11 mouse cellular contexts compared by ENCODE assay signal in genomic region chr16:59586276-59586675, GRCm38 (mm10). TPM values are rescaled to one million over a fixed set of nuclear protein-coding genes. Genes with fewer than 3 reads are reported as not detected.
DNase-seq lines count a peak whose midpoint lies in the region; ATAC-seq and TF ChIP-seq lines count a peak whose summit lies in the region.
"Had no signal": no experiment of that assay in that cellular context is flagged by ENCODE, and none has a peak within 500 bp of the region (broad histone marks: within the 10 kb centered on the region; RNA-seq: fewer than 3 reads in every experiment).

No protein-coding gene starts in this region.

- H3K27ac ChIP-seq in heart, embryonic 16.5 days (ENCODE audit: low read length), result peak overlapping the region; percentile 75
- no peak overlapping the region; the same call in 1 of the 2 replicates for H3K27ac ChIP-seq in heart, adult 2 months
- H3K27ac ChIP-seq in embryonic facial prominence, embryonic 13.5 days, result no peak overlapping the region
- no peak overlapping the region for H3K27ac ChIP-seq in lung, embryonic 14.5 days (ENCODE audit: low read depth)
- no peak overlapping the region for H3K27ac ChIP-seq in forebrain, embryonic 11.5 days (ENCODE audit: low read depth, low read length)
- H3K27ac ChIP-seq: neural tube, embryonic 15.5 days had no signal

- no peak for DNase-seq in heart, adult 2 months
- DNase-seq in Patski (ENCODE audit: low read depth, low spot score), result no peak
- peak; percentile 22 for DNase-seq in lung, embryonic 14.5 days
- no peak for DNase-seq in left cerebral cortex, postnatal 36 days (ENCODE audit: low spot score in 2 of 2)
- no peak for DNase-seq in forebrain, embryonic 11.5 days (ENCODE audit: low spot score)
- DNase-seq: embryo, embryonic 11 days had no signal

- no peaks in the 10 kb centered on the region for H3K36me3 ChIP-seq in heart, embryonic 16.5 days (ENCODE audit: control insufficient read depth, insufficient read depth)
- peaks cover 12% of the 10 kb centered on the region for H3K36me3 ChIP-seq in heart, adult 2 months (ENCODE audit: control insufficient read depth, insufficient read depth, low read length)
- H3K36me3 ChIP-seq in embryonic facial prominence, embryonic 13.5 days, result no peaks in the 10 kb centered on the region
- H3K36me3 ChIP-seq in lung, embryonic 14.5 days (ENCODE audit: insufficient read depth), result no peaks in the 10 kb centered on the region
- H3K36me3 ChIP-seq in forebrain, embryonic 11.5 days (ENCODE audit: control insufficient read depth, insufficient read depth, low read length), result no peaks in the 10 kb centered on the region
- H3K36me3 ChIP-seq: neural tube, embryonic 15.5 days had no signal

- TF ChIP-seq CTCF in heart, adult 2 months (IDR thresholded peaks at IDR 0.05), result no peak
- no peak for TF ChIP-seq CTCF in Patski (IDR thresholded peaks at IDR 0.05)
- no peak for TF ChIP-seq CTCF in lung, embryonic 14.5 days (IDR thresholded peaks at IDR 0.05; ENCODE audit: low read depth)

- CTCF ChIA-PET in Patski (lab: Charles Lee), result no interaction called here

- H3K79me2 ChIP-seq in heart, adult 2 months (replicated peaks; ENCODE audit: control insufficient read depth, insufficient read depth, low read length), result peaks cover 1% of the 10 kb centered on the region; the same call in 1 of the 2 replicates

- H3K9ac ChIP-seq in heart, embryonic 16.5 days (ENCODE audit: low read length), result peak overlapping the region; percentile 2; the same call in 1 of the 2 replicates
- H3K9ac ChIP-seq in heart, adult 2 months (ENCODE audit: low read depth, low read length), result no peak overlapping the region
- no peak overlapping the region for H3K9ac ChIP-seq in embryonic facial prominence, embryonic 13.5 days
- H3K9ac ChIP-seq in lung, embryonic 14.5 days, result no peak overlapping the region
- no peak overlapping the region for H3K9ac ChIP-seq in forebrain, embryonic 11.5 days (ENCODE audit: low read length)
- H3K9ac ChIP-seq: neural tube, embryonic 15.5 days had no signal

- H3K27me3 ChIP-seq in heart, embryonic 16.5 days (ENCODE audit: control insufficient read depth, insufficient read depth, low read length), result no peaks in the 10 kb centered on the region
- H3K27me3 ChIP-seq in heart, adult 2 months (ENCODE audit: control insufficient read depth, insufficient read depth, low read length), result no peaks in the 10 kb centered on the region
- no peaks in the 10 kb centered on the region for H3K27me3 ChIP-seq in Patski
- H3K27me3 ChIP-seq in embryonic facial prominence, embryonic 13.5 days, result no peaks in the 10 kb centered on the region
- no peaks in the 10 kb centered on the region for H3K27me3 ChIP-seq in lung, embryonic 14.5 days (ENCODE audit: insufficient read depth, low read length)
- no peaks in the 10 kb centered on the region for H3K27me3 ChIP-seq in forebrain, embryonic 11.5 days (ENCODE audit: control insufficient read depth, insufficient read depth, low read length)
- H3K27me3 ChIP-seq: CH12.LX; neural tube, embryonic 15.5 days had no signal

- TF ChIP-seq POLR2A in heart, adult 2 months (IDR thresholded peaks at IDR 0.05; ENCODE audit: insufficient read depth, low read depth, low read length), result no peak

- H3K4me2 ChIP-seq in heart, embryonic 16.5 days (ENCODE audit: low read depth, low read length), result no peak overlapping the region
- no peak overlapping the region for H3K4me2 ChIP-seq in embryonic facial prominence, embryonic 13.5 days
- H3K4me2 ChIP-seq in lung, embryonic 14.5 days, result no peak overlapping the region
- H3K4me2 ChIP-seq in forebrain, embryonic 11.5 days (ENCODE audit: low read depth, low read length, severe bottlenecking), result no peak overlapping the region
- H3K4me2 ChIP-seq: neural tube, embryonic 15.5 days had no signal

- in situ Hi-C loops in Patski (cut with MboI; ENCODE audit: low pct_unique_long_range_greater_than_20kb), result no loop called here

- POLR2A ChIA-PET in Patski (lab: Charles Lee), result no interaction called here

- H3K4me3 ChIP-seq in heart, embryonic 16.5 days (ENCODE audit: low read length), result no peak overlapping the region
- H3K4me3 ChIP-seq in heart, adult 2 months, result no peak overlapping the region
- no peak overlapping the region for H3K4me3 ChIP-seq in embryonic facial prominence, embryonic 13.5 days
- H3K4me3 ChIP-seq in lung, embryonic 14.5 days (ENCODE audit: low read depth, low read length), result no peak overlapping the region
- H3K4me3 ChIP-seq in forebrain, embryonic 11.5 days (ENCODE audit: low read depth, low read length), result no peak overlapping the region
- H3K4me3 ChIP-seq: neural tube, embryonic 15.5 days had no signal

- intact Hi-C loops in heart, adult 2 months (cut with DNase I), result no loop called here
- intact Hi-C loops in left cerebral cortex, postnatal 36 days (cut with DNase I), result no loop called here

- no peaks in the 10 kb centered on the region for H3K9me3 ChIP-seq in heart, embryonic 16.5 days (replicated peaks; ENCODE audit: control insufficient read depth, low read length)
- no peaks in the 10 kb centered on the region for H3K9me3 ChIP-seq in embryonic facial prominence, embryonic 13.5 days
- H3K9me3 ChIP-seq in lung, embryonic 14.5 days (ENCODE audit: low read depth, low read length), result no peaks in the 10 kb centered on the region
- H3K9me3 ChIP-seq in forebrain, embryonic 11.5 days (ENCODE audit: control insufficient read depth, low read length), result no peaks in the 10 kb centered on the region
- H3K9me3 ChIP-seq: neural tube, embryonic 15.5 days had no signal

- ATAC-seq in heart, embryonic 16.5 days (replicated peaks; ENCODE audit: extremely low read depth, insufficient read depth, low FRiP score), result no peak
- peak; percentile 26 for ATAC-seq in Patski
- 0 out of 2 replicates have a peak, but pooled peaks have one; percentile 37 for ATAC-seq in embryonic facial prominence, embryonic 13.5 days (ENCODE audit: insufficient number of reproducible peaks, insufficient read depth, low FRiP score, low TSS enrichment, low read depth)
- ATAC-seq in lung, embryonic 14.5 days (ENCODE audit: insufficient read depth), result peak; percentile 64; the same call in 1 of the 2 replicates
- ATAC-seq in forebrain, embryonic 11.5 days (replicated peaks; ENCODE audit: low FRiP score), result no peak
- ATAC-seq: inflammation-experienced regulatory T-cells, adult 6 months had no signal

- H3K4me1 ChIP-seq in heart, embryonic 16.5 days (ENCODE audit: control insufficient read depth, insufficient read depth, low read length), result peaks cover 59% of the 10 kb centered on the region
- peaks cover 19% of the 10 kb centered on the region for H3K4me1 ChIP-seq in heart, adult 2 months (ENCODE audit: control insufficient read depth, insufficient read depth, low read length)
- H3K4me1 ChIP-seq in embryonic facial prominence, embryonic 13.5 days, result peaks cover 20% of the 10 kb centered on the region
- peaks cover 3% of the 10 kb centered on the region; the same call in 1 of the 2 replicates for H3K4me1 ChIP-seq in lung, embryonic 14.5 days (ENCODE audit: insufficient read depth)
- H3K4me1 ChIP-seq in forebrain, embryonic 11.5 days (replicated peaks; ENCODE audit: control insufficient read depth, insufficient read depth, low read length), result no peaks in the 10 kb centered on the region

- TF ChIP-seq EP300 in heart, adult 2 months (IDR thresholded peaks at IDR 0.05; ENCODE audit: insufficient read depth, low read depth, low read length), result no peak

- WGBS in heart, embryonic 16.5 days, result 26% methylated on average over 6 of the region's 6 CpGs
- 13% methylated on average over 6 of the region's 6 CpGs for WGBS in heart, adult 2 months
- 41% methylated on average over 6 of the region's 6 CpGs for WGBS in embryonic facial prominence, embryonic 13.5 days
- 20% methylated on average over 6 of the region's 6 CpGs for WGBS in lung, embryonic 14.5 days
- WGBS in forebrain, embryonic 11.5 days, result 74% methylated on average over 6 of the region's 6 CpGs

RNA-seq across cellular contexts. Expression of gene Crybg3, which starts 14.5 kb away (rescaled TPM):
- 11.2 and 12.6 TPM in 2 replicates for polyA plus RNA-seq in heart, embryonic 16.5 days (2015; fragmentation: Nextera tagmentation; extraction: Ambion mirVana)
- 10 to 100 TPM; 65.0 to 74.7 TPM for total RNA-seq in heart, adult 2 months (2021)
- 14.9 and 22.7 TPM in 2 replicates for polyA plus RNA-seq in heart, adult 2 months (2012; rRNA removed)
- 3.5 TPM for polyA plus RNA-seq in Patski (2021)
- 9.8 and 10.7 TPM in 2 replicates for polyA plus RNA-seq in embryonic facial prominence, embryonic 13.5 days (2015; fragmentation: Nextera tagmentation; extraction: Ambion mirVana)
- 9.7 and 10.6 TPM in 2 replicates for polyA plus RNA-seq in lung, embryonic 14.5 days (2014; fragmentation: Nextera tagmentation; extraction: Ambion mirVana)
- 1 to 10 TPM; 3.2 to 5.4 TPM for total RNA-seq in left cerebral cortex, postnatal 36 days (2021)
- polyA plus RNA-seq in forebrain, embryonic 11.5 days (2014; fragmentation: Nextera tagmentation; extraction: Ambion mirVana), result 6.0 and 6.5 TPM in 2 replicates

RNA-seq across cellular contexts. Expression of gene Arl6, which starts 52.9 kb away (rescaled TPM):
- polyA plus RNA-seq in heart, embryonic 16.5 days (2015; fragmentation: Nextera tagmentation; extraction: Ambion mirVana), result 22.9 and 24.8 TPM in 2 replicates
- 1 to 10 TPM; 3.7 to 4.2 TPM for total RNA-seq in heart, adult 2 months (2021)
- polyA plus RNA-seq in heart, adult 2 months (2012; rRNA removed), result 1.9 and 3.4 TPM in 2 replicates
- 51.8 TPM for polyA plus RNA-seq in Patski (2021)
- polyA plus RNA-seq in embryonic facial prominence, embryonic 13.5 days (2015; fragmentation: Nextera tagmentation; extraction: Ambion mirVana), result 28.3 and 37.6 TPM in 2 replicates
- polyA plus RNA-seq in lung, embryonic 14.5 days (2014; fragmentation: Nextera tagmentation; extraction: Ambion mirVana), result 36.2 TPM in 2 replicates
- 10 to 100 TPM; 30.6 to 31.6 TPM for total RNA-seq in left cerebral cortex, postnatal 36 days (2021)
- polyA plus RNA-seq in forebrain, embryonic 11.5 days (2014; fragmentation: Nextera tagmentation; extraction: Ambion mirVana), result 54.4 and 55.6 TPM in 2 replicates

Comparison
In these comparisons a context has a peak if more than half of its experiments do, and no peak if none do; other contexts are left out.
1. ATAC-seq: peak in Patski (single experiment), embryonic facial prominence, embryonic 13.5 days (single experiment) and lung, embryonic 14.5 days (single experiment); none in heart, embryonic 16.5 days (single experiment) and forebrain, embryonic 11.5 days (single experiment).